Comparison of ENCODE assay signal across 9 mouse cellular contexts in the genomic region with DNA sequence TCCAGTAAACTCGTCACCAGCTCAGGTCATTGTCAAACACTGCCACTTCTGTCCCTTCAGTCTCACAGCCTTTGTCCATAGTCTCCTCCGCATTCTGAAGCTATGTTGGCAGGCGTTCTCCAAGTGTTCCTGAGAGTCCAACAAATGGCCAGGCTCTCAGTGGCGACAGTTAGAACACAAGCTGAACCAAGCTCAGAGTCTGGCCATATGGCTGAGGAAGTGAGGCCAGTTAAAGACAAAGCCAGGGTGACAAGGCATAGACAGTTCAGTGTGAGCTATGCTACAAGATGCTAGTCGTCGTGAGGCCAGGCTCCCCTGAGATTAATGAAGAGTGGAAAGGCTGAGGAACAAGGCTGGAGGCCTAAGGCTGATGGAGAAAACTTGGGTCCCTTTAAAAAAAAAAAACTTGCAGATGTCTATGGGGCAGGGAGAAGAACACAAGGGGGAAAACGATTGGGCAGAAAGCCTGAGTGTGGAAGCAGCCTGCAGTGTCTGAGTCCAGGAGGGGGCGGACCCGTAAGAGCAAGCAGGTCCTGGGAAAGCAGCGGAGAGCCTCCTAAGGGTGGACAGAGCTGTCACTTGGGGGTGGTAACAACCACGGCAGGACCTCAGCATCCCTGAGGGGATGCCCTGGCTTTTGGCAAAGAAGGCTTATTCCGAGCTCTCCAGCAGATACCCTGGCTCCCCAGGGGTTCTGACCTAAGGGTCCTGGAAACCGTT. TPM values are rescaled to one million over a fixed set of nuclear protein-coding genes. Genes with fewer than 3 reads are reported as not detected.
A peak's percentile ranks its signal among the peaks of the same experiment; 100 is the strongest.
DNase-seq lines count a peak whose midpoint lies in the region; ATAC-seq lines count a peak whose summit lies in the region.
"Had no signal": no experiment of that assay in that cellular context is flagged by ENCODE, and none has a peak within 500 bp of the region (broad histone marks: within the 10 kb centered on the region; RNA-seq: fewer than 3 reads in every experiment).

No protein-coding gene starts in this region.

- ATAC-seq in cerebellum, adult (ENCODE audit: insufficient number of reproducible peaks, low FRiP score, low TSS enrichment) = peak; percentile 72
- peak; percentile 58 for ATAC-seq in heart, embryonic 12.5 days (ENCODE audit: insufficient number of reproducible peaks, low FRiP score)
- ATAC-seq in limb, embryonic 15.5 days (ENCODE audit: insufficient number of reproducible peaks, low FRiP score, low TSS enrichment, low read depth) = no peak

- peaks cover 21% of the 10 kb centered on the region for H3K4me1 ChIP-seq in heart, embryonic 12.5 days (replicated peaks)
- peaks cover 21% of the 10 kb centered on the region for H3K4me1 ChIP-seq in limb, embryonic 15.5 days

- peak overlapping the region; percentile 23; the same call in 1 of the 2 replicates for H3K27ac ChIP-seq in heart, embryonic 12.5 days (ENCODE audit: poor library complexity, severe bottlenecking)
- peak overlapping the region; percentile 71; the same call in 1 of the 2 replicates for H3K27ac ChIP-seq in limb, embryonic 15.5 days

- WGBS in heart, embryonic 12.5 days = 20% methylated on average over 13 of the region's 13 CpGs
- 26% methylated on average over 13 of the region's 13 CpGs for WGBS in limb, embryonic 15.5 days

- peak overlapping the region; percentile 41 for H3K4me2 ChIP-seq in heart, embryonic 12.5 days
- H3K4me2 ChIP-seq in limb, embryonic 15.5 days = peak overlapping the region; percentile 36; the same call in 1 of the 2 replicates

- DNase-seq in cerebellum, postnatal 4 days (ENCODE audit: low spot score in 2 of 2) = no peak
- DNase-seq in cerebellum, adult 18-20 months = peak; percentile 75 to 81
- DNase-seq in urinary bladder, postnatal 25 days (ENCODE audit: low spot score) = no peak
- no peak for DNase-seq in urinary bladder, postnatal 36 days (ENCODE audit: low spot score in 2 of 2)
- no peak for DNase-seq in layer of hippocampus, adult 8-10 months (ENCODE audit: low spot score in 2 of 2)

- H3K36me3 ChIP-seq in heart, embryonic 12.5 days = no peaks in the 10 kb centered on the region
- no peaks in the 10 kb centered on the region for H3K36me3 ChIP-seq in limb, embryonic 15.5 days

- H3K27me3 ChIP-seq in heart, embryonic 12.5 days (replicated peaks) = no peaks in the 10 kb centered on the region
- H3K27me3 ChIP-seq in limb, embryonic 15.5 days = no peaks in the 10 kb centered on the region

- H3K9me3 ChIP-seq in heart, embryonic 12.5 days (replicated peaks) = no peaks in the 10 kb centered on the region
- H3K9me3 ChIP-seq in limb, embryonic 15.5 days = no peaks in the 10 kb centered on the region
- H3K9me3 ChIP-seq: megakaryocyte, embryonic 14.5 days had no signal

- no peak overlapping the region for H3K9ac ChIP-seq in heart, embryonic 12.5 days
- no peak overlapping the region for H3K9ac ChIP-seq in limb, embryonic 15.5 days

- H3K4me3 ChIP-seq in heart, embryonic 12.5 days = no peak overlapping the region
- H3K4me3 ChIP-seq in limb, embryonic 15.5 days = no peak overlapping the region
- H3K4me3 ChIP-seq: megakaryocyte, embryonic 14.5 days had no signal

RNA-seq across cellular contexts. Expression of gene Laptm4a, which starts 36.9 kb away (rescaled TPM):
- 295 and 302 TPM in 2 replicates for polyA plus RNA-seq in heart, embryonic 12.5 days (2016; fragmentation: Nextera tagmentation; extraction: Ambion mirVana)
- polyA plus RNA-seq in limb, embryonic 15.5 days (2015; fragmentation: Nextera tagmentation; extraction: Ambion mirVana) = 513 and 549 TPM in 2 replicates
- 100 to 1,000 TPM; 209 to 255 (median 223) TPM for total RNA-seq in layer of hippocampus, adult 8-10 months (2022)

Comparison
In these comparisons a context has a peak if more than half of its experiments do, and no peak if none do; other contexts are left out.
1. DNase-seq: peak in cerebellum, adult 18-20 months (2 of 2); none in cerebellum, postnatal 4 days (0 of 2), urinary bladder, postnatal 25 days (single experiment), urinary bladder, postnatal 36 days (0 of 2) and layer of hippocampus, adult 8-10 months (0 of 2).